Mouse (Mus musculus): ENCODE measurements at regions not wholly inside any gene's neighbourhood (a gene's known extent, or its start where the extent isn't known, plus 50 kb on each side); places are given as distances from the start of the nearest gene placed in this dataset.
A peak's percentile ranks its signal among the peaks of the same experiment; 100 is the strongest.

- intact Hi-C loops (cut with DNase I), result no loop called here
- DNase-seq, result no peak
Measured at GRCm38 (mm10) chr8:10781860-10782259, 226.4 kb downstream of the Irs2 start.

GRCm38 (mm10) chr8:10779636-10780035 is 228.6 kb downstream of the Irs2 start:
- DNase-seq, result no peak
- intact Hi-C loops (cut with DNase I), result no loop called here

- intact Hi-C loops (cut with DNase I), result no loop called here
- DNase-seq, result no peak
Measured at GRCm38 (mm10) chr8:10775202-10776010, 232.9 kb downstream of the Irs2 start.

GRCm38 (mm10) chr8:10774778-10775177 is 233.5 kb downstream of the Irs2 start:
- intact Hi-C loops (cut with DNase I), result no loop called here
- no peak for DNase-seq

- intact Hi-C loops (cut with DNase I), result no loop called here
- DNase-seq, result no peak
Measured at GRCm38 (mm10) chr8:10768181-10768580, 240.1 kb downstream of the Irs2 start.

GRCm38 (mm10) chr8:10763907-10764306 is 244.4 kb downstream of the Irs2 start:
- DNase-seq, result no peak
- intact Hi-C loops (cut with DNase I), result no loop called here

- intact Hi-C loops (cut with DNase I), result no loop called here
- peak; percentile 9 for DNase-seq
Measured at GRCm38 (mm10) chr8:10761694-10762305, 246.5 kb downstream of the Irs2 start.

GRCm38 (mm10) chr8:10760851-10761693 is 247.2 kb downstream of the Irs2 start:
- intact Hi-C loops (cut with DNase I), result no loop called here
- DNase-seq, result peak; percentile 91

- no peak for DNase-seq
- intact Hi-C loops (cut with DNase I), result no loop called here
Measured at GRCm38 (mm10) chr8:10760231-10760630, 248.0 kb downstream of the Irs2 start.

- no peak for DNase-seq
- intact Hi-C loops (cut with DNase I), result no loop called here
Measured at GRCm38 (mm10) chr8:10758151-10758550, 250.1 kb downstream of the Irs2 start.

- DNase-seq, result no peak
- intact Hi-C loops (cut with DNase I), result no loop called here
Measured at GRCm38 (mm10) chr8:10754986-10755308, 253.3 kb downstream of the Irs2 start.

- no peak for DNase-seq
Measured at GRCm38 (mm10) chr8:10754232-10754985, 253.8 kb downstream of the Irs2 start.

GRCm38 (mm10) chr8:10753056-10753455 is 255.2 kb downstream of the Irs2 start:
- peak; percentile 50 for DNase-seq
- intact Hi-C loops (cut with DNase I), result no loop called here

More at GRCm38 (mm10) chr8:10754232-10754985, 253.8 kb downstream of the Irs2 start:
- intact Hi-C loops (cut with DNase I), result no loop called here

GRCm38 (mm10) chr8:10747150-10747549 is 261.1 kb downstream of the Irs2 start:
- DNase-seq, result no peak
- intact Hi-C loops (cut with DNase I), result no loop called here

GRCm38 (mm10) chr8:10743241-10743640 is 265.0 kb downstream of the Irs2 start:
- intact Hi-C loops (cut with DNase I), result no loop called here
- DNase-seq, result peak; percentile 24

- no peak for DNase-seq
Measured at GRCm38 (mm10) chr8:10740837-10741236, 267.4 kb downstream of the Irs2 start.

GRCm38 (mm10) chr8:10738486-10739081 is 269.7 kb downstream of the Irs2 start:
- no peak for DNase-seq
- intact Hi-C loops (cut with DNase I), result no loop called here

More at GRCm38 (mm10) chr8:10740837-10741236, 267.4 kb downstream of the Irs2 start:
- intact Hi-C loops (cut with DNase I), result no loop called here

- intact Hi-C loops (cut with DNase I), result no loop called here
- DNase-seq, result no peak
Measured at GRCm38 (mm10) chr8:10734746-10735145, 273.5 kb downstream of the Irs2 start.

GRCm38 (mm10) chr8:10723332-10723731 is 284.9 kb downstream of the Irs2 start:
- intact Hi-C loops (cut with DNase I), result loop anchor here (10.0 kb wide), 1 partner anchor 281 kb away; the partner anchor contains the start of gene Irs2
- DNase-seq, result no peak

- DNase-seq, result no peak
- intact Hi-C loops (cut with DNase I), result loop anchor here (10.0 kb wide), 1 partner anchor 282 kb away; the partner anchor contains the start of gene Irs2
Measured at GRCm38 (mm10) chr8:10722742-10723141, 285.5 kb downstream of the Irs2 start.

Measured in left cerebral cortex, postnatal 4 days (tissue).